Mouse (Mus musculus): ENCODE data around the gene Rbfox1. TPM values are rescaled to one million over a fixed set of nuclear protein-coding genes. Genes with fewer than 3 reads are reported as not detected.

Rbfox1 gene
- not detected for polyA plus RNA-seq (2017; shearing (Covaris generic))

DNA sequence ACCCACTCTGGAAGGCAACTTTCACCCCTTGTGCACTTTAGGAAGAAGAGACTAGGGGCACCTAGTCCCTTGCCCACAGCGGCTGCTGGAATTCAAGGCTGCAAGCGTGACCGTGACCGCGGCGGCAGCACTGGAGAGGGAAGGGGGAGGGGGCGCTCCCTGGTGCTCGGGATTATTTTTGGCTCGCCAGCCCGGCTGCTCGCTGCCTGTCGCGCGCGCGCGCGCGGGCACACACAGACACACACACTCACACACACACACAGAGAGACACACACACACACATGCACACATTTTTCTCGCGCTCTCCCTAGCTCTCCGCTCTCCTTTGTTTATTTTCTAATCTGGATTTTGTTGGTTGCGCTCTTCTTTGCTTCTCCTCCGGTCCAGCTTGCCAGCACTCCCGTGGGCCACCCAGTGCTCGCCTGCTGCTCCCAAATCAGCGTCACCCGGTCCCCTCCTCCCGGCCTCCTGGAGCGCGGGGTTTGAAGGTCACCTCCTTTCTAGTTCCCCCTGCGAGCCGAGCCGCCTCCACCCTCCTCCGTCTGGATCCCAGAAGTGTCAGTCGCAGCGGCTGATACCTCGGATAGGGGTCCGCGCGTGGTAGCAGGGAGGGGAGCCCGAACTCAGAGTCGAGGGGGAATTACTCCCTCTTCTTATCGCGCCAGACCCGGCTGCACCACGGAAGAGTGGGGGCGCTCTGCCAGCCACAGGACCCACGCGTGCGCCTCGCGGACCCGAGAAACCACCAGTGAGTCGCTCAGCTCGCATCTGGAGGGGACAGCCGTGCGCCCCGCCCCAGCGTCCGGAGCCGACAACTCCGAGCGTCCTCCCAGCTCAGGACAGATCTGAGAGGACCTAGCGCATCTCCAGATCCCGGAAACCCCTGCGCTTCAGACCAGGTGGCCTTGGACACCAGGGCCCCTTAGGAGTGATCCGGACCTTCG is at the start of gene Rbfox1:
Rbfox1 (plus strand) TSS at position 610 of the 944 bp plus-strand sequence.

